Mouse (Mus musculus) adrenal gland, postnatal 0 days (tissue): ENCODE measurements around the gene Abca6. TPM values are rescaled to one million over a fixed set of nuclear protein-coding genes. Genes with fewer than 3 reads are reported as not detected.

ENCODE experiments used
- polyA plus RNA-seq: library from polyadenylated mRNA; unstranded; fragments of >200 nt; fragmentation: Nextera tagmentation; extraction: Ambion mirVana; gene quantifications from 2 replicates; pipeline ENCODE4 v1.2.1, GENCODE M21; 2015

Abca6 gene
- polyA plus RNA-seq, result 4.9 and 5.1 TPM in 2 replicates

DNA sequence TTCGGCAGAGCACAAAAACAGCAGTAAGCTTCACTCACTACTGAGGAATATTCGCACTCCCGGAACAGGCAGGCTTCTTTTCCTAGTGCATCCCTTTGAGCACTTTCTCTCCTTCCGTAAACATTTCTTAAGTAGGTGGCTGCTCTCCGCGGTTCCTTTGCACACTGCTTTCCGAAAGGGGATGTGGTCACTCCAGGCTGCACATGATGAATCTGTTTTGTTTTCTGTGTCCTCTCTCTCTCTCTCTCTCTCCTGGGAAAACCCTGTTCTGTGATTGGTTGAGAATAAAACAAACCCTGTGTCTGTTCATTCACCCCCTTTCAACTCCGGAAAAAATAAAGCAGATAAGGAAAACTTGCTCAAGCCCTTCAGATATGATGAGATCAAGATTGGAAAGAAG, at the start of gene Abca6:
Gene Abca6 (minus strand): TSS at position 243 of the 400 bp plus-strand sequence.

GRCm38 (mm10) chr11:110167459-110168251, 83.9 kb downstream of the Abca6 start, which contains the start of gene Abca9:
Abca9 (minus strand) TSS chr11:110168196.

Other genes starting within 250 kb of the Abca6 start
- 7.8 and 11.8 TPM in 2 replicates for gene Abca8a, start 155.8 kb downstream of the Abca6 start, polyA plus RNA-seq
- gene Abca9, start 83.6 kb downstream of the Abca6 start, polyA plus RNA-seq, result 2.3 and 2.7 TPM in 2 replicates
- 3.6 and 4.3 TPM in 2 replicates for gene Abca5, start 85.9 kb upstream of the Abca6 start, polyA plus RNA-seq
- 6.2 and 7.6 TPM in 2 replicates for gene Map2k6, start 147.3 kb upstream of the Abca6 start, polyA plus RNA-seq